Mouse (Mus musculus) G1E (cell line): ENCODE data around the gene Sap25. TPM values are rescaled to one million over a fixed set of nuclear protein-coding genes. Genes with fewer than 3 reads are reported as not detected.
A peak's percentile ranks its signal among the peaks of the same experiment; 100 is the strongest.

Source experiments
- ATAC-seq: 2 replicates; pipeline ENCODE4 v1.8.0; 2016; ENCODE audit warnings: mild to moderate bottlenecking; ENCODE audit not compliant: insufficient number of reproducible peaks, poor library complexity, low FRiP score, severe bottlenecking; ENCODE audit errors: extremely low read depth
- DNase-seq: peaks from one replicate; pipeline ENCODE4 v3.0.0; 2012; ENCODE audit warnings: low spot score
- H3K27me3 ChIP-seq: 2 replicates; pipeline ENCODE4 v1.6.1; 2012; ENCODE audit warnings: mild to moderate bottlenecking, low read length, inconsistent platforms; ENCODE audit not compliant: insufficient read depth
- H3K36me3 ChIP-seq: replicated peaks from 2 replicates; pipeline ENCODE3; 2012; ENCODE audit warnings: mild to moderate bottlenecking, inconsistent platforms
- H3K4me1 ChIP-seq: 2 replicates; pipeline ENCODE4 v1.6.1; 2012; ENCODE audit warnings: low read depth, low read length, inconsistent platforms, mixed read lengths; ENCODE audit not compliant: insufficient read depth
- H3K4me3 ChIP-seq: 2 replicates; pipeline ENCODE4 v1.5.1; 2012; ENCODE audit warnings: low read depth, mild to moderate bottlenecking, inconsistent platforms, low read length, moderate library complexity, mixed read lengths
- H3K9me3 ChIP-seq: replicated peaks from 2 replicates; pipeline ENCODE4 v1.6.1; 2012; ENCODE audit warnings: inconsistent platforms
- CTCF ChIP-seq: IDR thresholded peaks from 2 replicates; pipeline ENCODE4 v1.5.1; 2012; ENCODE audit warnings: low read depth, low read length, inconsistent platforms, mixed read lengths
- GATA1 ChIP-seq: IDR thresholded peaks from 2 replicates; pipeline ENCODE4 v1.6.1; 2012; ENCODE audit warnings: borderline replicate concordance, low read length, inconsistent platforms, mixed read lengths
- GATA2 ChIP-seq: IDR thresholded peaks from 2 replicates; pipeline ENCODE4 v1.6.1; 2012; ENCODE audit warnings: low read depth, low read length, inconsistent platforms, borderline replicate concordance
- POLR2AphosphoS5 ChIP-seq: IDR thresholded peaks from 2 replicates; pipeline ENCODE4 v1.6.1; 2012; ENCODE audit warnings: low read depth, low read length, inconsistent platforms; ENCODE audit not compliant: insufficient replicate concordance
- TAL1 ChIP-seq: conservative IDR thresholded peaks from 2 replicates; pipeline ENCODE4 v1.6.1; 2012; ENCODE audit warnings: low read depth, low read length, inconsistent platforms, mixed read lengths
- polyA plus RNA-seq: library from polyadenylated mRNA; stranded (reverse); fragments of >175 nt; gene quantifications from 2 replicates; pipeline ENCODE4 v1.2.3, GENCODE M21; 2012
- total RNA-seq, 2 experiments: library from RNA; stranded (forward) in 1 of 2; stranded (reverse) in 1 of 2; fragments of 200-1000 nt in 1 of 2; fragments of >200 nt in 1 of 2; fragmentation: Nextera tagmentation in 1 of 2; gene quantifications; 2 replicates each; pipeline ENCODE4 v1.2.3; 2014 to 2017

Gene Sap25
- total and polyA plus RNA-seq, 3 experiments, result 7.9 to 58.3 (median 39.2) TPM

DNA sequence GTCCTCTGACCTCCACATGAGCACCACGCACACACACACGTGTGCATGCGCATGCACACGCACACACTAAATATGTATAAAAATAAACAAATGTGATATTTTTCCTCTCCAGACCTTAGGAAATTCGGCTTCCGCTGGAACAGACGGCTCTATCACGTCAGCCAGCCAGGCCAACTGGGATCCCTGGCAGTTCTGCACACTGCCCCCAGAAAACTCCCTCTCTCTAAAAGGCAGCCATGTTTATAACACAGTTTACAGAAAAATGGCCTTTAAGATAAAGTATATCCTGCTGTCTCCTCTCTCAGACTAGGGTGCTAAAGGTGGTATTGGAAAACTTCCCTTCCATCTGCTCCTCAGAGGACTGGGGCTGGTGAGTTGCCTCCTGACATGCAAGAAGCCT is 36.7 kb downstream of the Sap25 start:
- no peak overlapping the region for H3K4me3 ChIP-seq
- TF ChIP-seq TAL1 (no peak), CTCF (no peak), GATA2 (no peak), POLR2AphosphoS5 (no peak), GATA1 (no peak)
- no peak for DNase-seq
- H3K9me3 ChIP-seq, result no peaks in the 10 kb centered on the region
- no peak for ATAC-seq
- H3K4me1 ChIP-seq, result peaks cover 61% of the 10 kb centered on the region
- H3K36me3 ChIP-seq, result peaks cover 84% of the 10 kb centered on the region
- no peaks in the 10 kb centered on the region for H3K27me3 ChIP-seq

DNA sequence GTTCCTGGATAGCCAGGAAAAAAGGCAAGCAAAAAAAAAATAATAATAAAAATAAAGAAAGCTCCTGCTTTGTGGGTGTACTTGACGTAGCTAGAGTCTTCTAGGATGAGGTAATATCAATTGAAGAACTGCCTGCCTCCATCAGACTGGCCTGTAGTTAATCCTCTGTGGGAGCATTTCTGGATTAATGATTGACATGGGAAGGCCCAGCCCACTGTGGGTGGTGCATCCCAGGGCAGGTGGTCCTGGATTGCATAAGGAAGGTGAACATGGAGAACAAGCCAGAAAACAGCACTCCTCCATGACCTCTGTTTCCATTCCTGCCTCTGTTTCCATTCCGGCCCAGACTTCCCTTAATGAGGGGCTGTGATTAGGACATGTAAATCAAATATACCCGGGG is 37.6 kb downstream of the Sap25 start:
- no peak for TF ChIP-seq POLR2AphosphoS5
- TF ChIP-seq GATA2, result no peak
- TF ChIP-seq CTCF, result no peak
- TF ChIP-seq TAL1, result no peak
- no peak for TF ChIP-seq GATA1
- Histone ChIP-seq H3K36me3 (peaks cover 80% of the 10 kb centered on the region), H3K4me1 (peaks cover 56% of the 10 kb centered on the region)

DNA sequence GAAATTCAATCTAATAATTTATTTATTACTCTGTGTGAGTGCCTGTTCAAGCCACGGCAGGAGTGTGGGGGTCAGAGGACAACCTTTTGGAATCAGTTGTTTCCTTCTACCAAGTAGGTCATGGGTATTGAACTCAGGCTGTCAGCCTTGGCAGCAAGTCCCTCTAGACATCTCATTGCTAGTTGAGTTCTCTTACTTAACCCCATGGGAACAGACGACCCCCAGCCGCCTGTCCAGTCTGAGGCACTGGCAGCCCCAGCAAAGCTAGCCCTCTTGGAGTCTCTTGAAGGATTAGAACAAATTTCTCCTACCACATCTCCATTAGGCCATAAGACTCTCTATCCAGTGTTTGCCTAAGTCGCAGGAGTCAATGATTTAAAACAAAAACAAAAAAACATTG is 38.6 kb downstream of the Sap25 start:
- TF ChIP-seq GATA1 (no peak), POLR2AphosphoS5 (no peak), GATA2 (no peak), CTCF (no peak), TAL1 (no peak)
- H3K4me3 ChIP-seq, result no peak overlapping the region
- no peaks in the 10 kb centered on the region for H3K9me3 ChIP-seq
- DNase-seq, result no peak
- H3K27me3 ChIP-seq, result no peaks in the 10 kb centered on the region
- peaks cover 47% of the 10 kb centered on the region for H3K4me1 ChIP-seq
- no peak for ATAC-seq
- peaks cover 71% of the 10 kb centered on the region for H3K36me3 ChIP-seq

More for the DNA sequence above, 37.6 kb downstream of the Sap25 start:
- Histone ChIP-seq H3K4me3 (no peak overlapping the region), H3K27me3 (no peaks in the 10 kb centered on the region), H3K9me3 (no peaks in the 10 kb centered on the region)
- ATAC-seq (no peak), DNase-seq (no peak)

DNA sequence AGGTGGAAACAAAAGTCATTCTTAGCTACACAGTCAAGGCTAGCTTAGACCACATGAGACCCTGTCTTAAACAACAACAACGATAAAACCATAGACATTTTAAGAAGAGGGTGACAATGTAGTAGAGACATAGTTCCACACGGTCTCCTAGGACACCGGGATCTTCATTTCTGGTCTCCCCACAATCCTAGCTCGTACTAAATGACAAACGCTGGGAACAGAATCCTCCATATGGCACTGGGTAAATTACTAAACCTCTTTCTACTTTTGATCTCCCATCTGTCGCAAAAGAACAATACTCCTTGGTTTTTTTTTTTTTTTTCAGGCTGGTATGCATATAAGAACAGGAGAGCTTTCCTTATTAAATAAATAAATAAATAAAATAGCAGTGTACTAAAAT is 41.4 kb downstream of the Sap25 start:
- Histone ChIP-seq H3K36me3 (peaks cover 47% of the 10 kb centered on the region), H3K4me3 (peak overlapping the region; percentile 61; the same call in 1 of the 2 replicates), H3K4me1 (peaks cover 57% of the 10 kb centered on the region), H3K27me3 (no peaks in the 10 kb centered on the region), H3K9me3 (no peaks in the 10 kb centered on the region)
- no peak for TF ChIP-seq TAL1
- DNase-seq, result no peak
- ATAC-seq, result no peak

DNA sequence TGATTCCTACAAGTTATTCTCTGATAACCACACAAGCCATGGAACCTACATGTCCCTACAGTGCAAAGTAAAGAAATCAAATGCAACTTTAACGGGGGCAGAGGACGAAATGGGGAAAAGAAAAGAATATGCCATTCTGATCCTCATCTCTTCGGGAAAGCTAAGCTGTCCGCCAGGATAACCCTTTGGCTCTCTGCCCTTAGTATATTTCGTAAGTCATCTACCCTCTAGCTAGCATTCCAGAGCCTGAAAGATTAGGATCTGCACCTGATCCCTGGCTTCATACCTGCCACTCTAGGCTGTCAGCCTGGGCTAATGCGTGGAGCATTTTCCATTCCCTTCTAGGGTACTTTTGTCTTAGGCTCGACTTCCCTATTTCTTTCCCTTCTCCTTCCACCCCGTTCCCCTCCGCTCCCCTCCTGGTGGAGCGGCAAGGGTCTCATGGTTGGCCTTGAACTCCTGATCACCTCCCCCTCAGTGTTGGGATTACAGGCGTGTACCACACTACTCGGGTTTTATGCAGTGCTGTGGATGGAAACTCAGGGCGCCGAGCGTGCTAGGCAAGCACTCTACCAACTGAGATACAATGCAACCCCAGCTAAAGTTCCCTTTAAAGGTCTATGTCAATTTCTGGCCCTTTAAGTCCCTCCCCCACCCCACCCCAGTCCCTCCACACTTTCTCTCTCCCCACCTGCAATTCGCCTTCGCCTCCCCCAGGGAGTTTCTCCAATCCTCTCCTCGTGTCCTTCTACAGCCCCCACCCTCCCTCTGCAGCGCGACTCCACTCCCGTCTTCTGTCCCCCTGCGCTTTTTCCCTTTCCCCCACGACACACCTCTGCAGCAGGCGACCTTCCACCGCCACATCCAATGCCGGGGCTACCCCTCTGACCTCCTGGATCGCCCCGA is 42.5 kb downstream of the Sap25 start:
- ATAC-seq, result no peak
- Histone ChIP-seq H3K27me3 (no peaks in the 10 kb centered on the region), H3K9me3 (no peaks in the 10 kb centered on the region), H3K36me3 (peaks cover 36% of the 10 kb centered on the region), H3K4me1 (peaks cover 63% of the 10 kb centered on the region), H3K4me3 (peak overlapping the region; percentile 85)
- peak; percentile 53 for DNase-seq
- no peak for TF ChIP-seq CTCF
- no peak for TF ChIP-seq TAL1
- TF ChIP-seq POLR2AphosphoS5, result no peak
- no peak for TF ChIP-seq GATA2
- no peak for TF ChIP-seq GATA1

DNA sequence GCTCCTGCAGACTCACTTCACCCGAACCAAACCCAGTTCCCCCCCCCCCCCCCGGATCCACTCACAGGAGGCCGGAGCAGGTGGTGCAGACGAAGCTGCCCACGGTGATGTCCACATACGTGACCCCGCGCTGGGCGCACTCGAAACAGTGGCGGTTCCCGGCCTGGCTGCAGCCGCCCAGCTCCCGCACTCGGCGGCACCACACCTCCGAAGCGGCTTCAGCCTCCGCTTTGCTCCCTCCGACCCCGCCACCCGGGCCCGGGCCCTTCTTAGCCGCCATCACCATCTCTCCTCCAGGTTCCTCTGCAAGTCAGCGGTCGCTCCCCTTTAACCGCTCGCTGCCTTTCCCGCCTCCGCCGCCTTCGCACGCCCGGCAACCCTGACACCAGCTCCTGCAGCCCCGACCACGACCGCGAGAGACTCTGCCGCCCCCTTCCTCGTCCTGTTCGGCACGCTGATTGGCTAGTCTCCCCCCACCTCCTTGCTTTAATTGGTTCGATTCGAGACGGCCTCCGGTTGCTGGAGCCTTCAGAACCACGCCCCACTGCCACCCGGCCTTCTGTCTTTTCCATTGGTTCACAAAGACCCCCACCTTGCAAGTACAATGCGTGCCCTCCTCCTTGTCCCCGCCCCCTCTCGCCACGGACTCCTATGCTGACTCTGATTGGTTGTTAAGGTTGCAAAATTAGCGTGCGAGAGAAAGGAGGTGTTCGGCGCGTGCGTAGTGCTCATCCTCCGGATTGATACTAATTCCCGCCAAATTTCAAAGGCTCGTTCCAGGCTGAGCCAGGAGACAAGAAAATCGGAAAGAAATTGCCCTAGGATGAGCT is 43.4 kb downstream of the Sap25 start, which contains the start of gene Agfg2:
TSS of gene Agfg2 (minus strand) at position 433 of the 830 bp plus-strand sequence.
- Histone ChIP-seq H3K36me3 (peaks cover 28% of the 10 kb centered on the region), H3K4me3 (peak within 1 kb of the TSS; percentile 85), H3K27me3 (no peaks in the 10 kb centered on the region), H3K4me1 (peaks cover 62% of the 10 kb centered on the region), H3K9me3 (no peaks in the 10 kb centered on the region)
- TF ChIP-seq TAL1, result no peak
- no peak for TF ChIP-seq CTCF
- TF ChIP-seq POLR2AphosphoS5, result no peak
- TF ChIP-seq GATA2, result no peak
- TF ChIP-seq GATA1, result no peak
- DNase-seq, result peak; percentile 94
- peak; percentile 88 for ATAC-seq
